Mouse (Mus musculus) spleen, adult 2 months (tissue): ENCODE measurements around the gene Cpd.

Experiments used
- CTCF ChIP-seq: fragments of 200-500 bp; IDR thresholded peaks from 2 replicates; pipeline ENCODE4 v1.5.1; 2011; ENCODE audit warnings: mild to moderate bottlenecking, inconsistent platforms; ENCODE audit not compliant: insufficient read depth, insufficient read length, insufficient replicate concordance; ENCODE audit errors: extremely low read depth
- POLR2A ChIP-seq: fragments of 200-500 bp; IDR thresholded peaks from 2 replicates; pipeline ENCODE4 v1.6.1; 2011; ENCODE audit warnings: low read depth, low read length, inconsistent platforms

DNA sequence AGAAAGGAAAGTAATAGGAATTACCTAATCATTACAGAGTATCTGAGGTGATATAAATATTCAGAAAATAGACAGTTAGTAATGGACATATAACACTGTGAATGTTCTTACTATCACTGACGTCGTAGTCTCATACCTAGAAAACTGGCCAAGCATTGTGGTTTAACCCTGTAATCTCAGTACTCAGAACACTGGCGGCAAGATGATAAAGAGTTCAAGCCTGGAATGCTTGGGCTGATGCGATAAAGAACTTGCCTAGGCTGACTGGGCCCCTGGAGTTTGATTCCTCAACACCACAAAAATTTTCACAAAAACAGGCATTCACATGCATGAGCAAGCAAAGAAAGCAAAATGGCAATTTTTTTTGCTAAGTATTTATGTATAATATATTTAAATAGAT, 8.2 kb downstream of the Cpd start:
- TF ChIP-seq POLR2A (no peak), CTCF (no peak)
